Mouse (Mus musculus) forebrain, embryonic 10.5 days (tissue): ENCODE measurements around the gene Fam199x. TPM values are rescaled to one million over a fixed set of nuclear protein-coding genes. Genes with fewer than 3 reads are reported as not detected.

Source experiments
- DNase-seq: peaks from one replicate; pipeline ENCODE4 v3.0.0-alpha.2; 2017; ENCODE audit warnings: low spot score; ENCODE audit errors: extremely low spot score
- H3K27ac ChIP-seq: fragments of 300-500 bp; sonication (generic); 2 replicates; pipeline ENCODE4 v1.5.1; 2016; ENCODE audit warnings: mild to moderate bottlenecking
- H3K27me3 ChIP-seq: fragments of 300-500 bp; sonication (generic); 2 replicates; pipeline ENCODE4 v1.6.1; 2016; ENCODE audit warnings: mild to moderate bottlenecking; ENCODE audit not compliant: poor library complexity, severe bottlenecking
- H3K36me3 ChIP-seq: fragments of 300-500 bp; sonication (generic); replicated peaks from 2 replicates; pipeline ENCODE4 v1.6.1; 2016; ENCODE audit warnings: mild to moderate bottlenecking, moderate library complexity
- H3K4me1 ChIP-seq: fragments of 300-500 bp; sonication (generic); 2 replicates; pipeline ENCODE4 v1.6.1; 2016
- H3K4me3 ChIP-seq: fragments of 300-500 bp; sonication (generic); 2 replicates; pipeline ENCODE4 v1.5.1; 2016; ENCODE audit warnings: mild to moderate bottlenecking, moderate library complexity
- H3K9me3 ChIP-seq: fragments of 300-500 bp; sonication (generic); 2 replicates; pipeline ENCODE4 v1.6.1; 2016; ENCODE audit warnings: mild to moderate bottlenecking, moderate library complexity
- WGBS: fragments of 180-500 bp; shearing (Covaris S2); methylation state at CpG from one replicate; pipeline ENCODE4 v1.1.7; 2016; 5-methylcytosine and 5-hydroxymethylcytosine counted together
- polyA plus RNA-seq: library from polyadenylated mRNA; unstranded; fragments of >200 nt; fragmentation: Nextera tagmentation; extraction: Ambion mirVana; gene quantifications from 2 replicates; pipeline ENCODE4 v1.2.1, GENCODE M21; 2016

Gene Fam199x
- polyA plus RNA-seq, 1 experiment from 2014 or later = 15.5 TPM

DNA sequence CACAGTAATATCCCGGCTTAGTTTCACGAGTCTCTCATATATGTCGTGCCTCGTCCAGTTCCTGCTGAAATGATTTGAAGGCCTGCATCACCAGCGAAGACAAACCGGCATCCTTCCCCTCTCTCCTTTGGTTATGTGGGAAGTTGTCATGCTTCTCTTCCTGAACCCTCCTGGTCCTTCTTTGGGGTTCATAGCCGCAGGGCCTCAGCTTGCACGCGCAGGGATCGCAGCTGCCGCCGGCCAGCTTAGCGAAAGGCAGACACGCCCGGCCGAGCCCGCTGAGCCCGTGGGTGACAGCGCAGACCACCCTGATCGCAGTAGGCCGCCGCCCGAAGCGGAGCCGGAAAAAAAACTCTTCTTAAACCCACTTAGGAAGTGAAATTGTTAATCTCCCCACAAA is 55.1 kb downstream of the Fam199x start:
- WGBS = 15% methylated on average over 25 of the region's 25 CpGs
- no peak for DNase-seq

DNA sequence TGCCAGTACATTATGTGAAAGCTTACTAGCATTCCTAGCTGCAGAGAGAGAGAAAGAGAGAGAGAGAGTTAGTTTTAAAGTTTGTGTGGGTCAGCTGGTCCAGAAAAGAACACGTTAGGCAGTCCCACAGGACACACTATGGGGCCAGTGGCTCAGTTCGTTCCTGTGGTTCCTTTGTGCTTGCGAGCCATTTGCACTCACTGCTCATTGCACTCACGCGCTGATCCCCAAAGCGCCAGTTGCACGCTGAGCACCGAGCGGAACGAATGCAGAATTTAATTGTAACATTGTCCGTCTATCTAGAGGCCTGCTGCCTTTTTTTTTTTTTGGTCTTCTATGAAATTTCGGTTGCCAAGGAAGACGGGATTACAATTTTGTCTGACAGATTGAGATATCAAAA is 57.1 kb downstream of the Fam199x start:
- Histone ChIP-seq H3K4me3 (no peak overlapping the region), H3K9me3 (no peaks in the 10 kb centered on the region), H3K4me1 (no peaks in the 10 kb centered on the region), H3K27me3 (peaks cover 52% of the 10 kb centered on the region), H3K36me3 (no peaks in the 10 kb centered on the region), H3K27ac (no peak overlapping the region)
- WGBS = 7% methylated on average over 13 of the region's 13 CpGs
- DNase-seq = no peak

More for the DNA sequence above, 55.1 kb downstream of the Fam199x start:
- Histone ChIP-seq H3K27ac (no peak overlapping the region), H3K9me3 (no peaks in the 10 kb centered on the region), H3K4me3 (no peak overlapping the region), H3K4me1 (no peaks in the 10 kb centered on the region), H3K27me3 (peaks cover 71% of the 10 kb centered on the region), H3K36me3 (no peaks in the 10 kb centered on the region)

DNA sequence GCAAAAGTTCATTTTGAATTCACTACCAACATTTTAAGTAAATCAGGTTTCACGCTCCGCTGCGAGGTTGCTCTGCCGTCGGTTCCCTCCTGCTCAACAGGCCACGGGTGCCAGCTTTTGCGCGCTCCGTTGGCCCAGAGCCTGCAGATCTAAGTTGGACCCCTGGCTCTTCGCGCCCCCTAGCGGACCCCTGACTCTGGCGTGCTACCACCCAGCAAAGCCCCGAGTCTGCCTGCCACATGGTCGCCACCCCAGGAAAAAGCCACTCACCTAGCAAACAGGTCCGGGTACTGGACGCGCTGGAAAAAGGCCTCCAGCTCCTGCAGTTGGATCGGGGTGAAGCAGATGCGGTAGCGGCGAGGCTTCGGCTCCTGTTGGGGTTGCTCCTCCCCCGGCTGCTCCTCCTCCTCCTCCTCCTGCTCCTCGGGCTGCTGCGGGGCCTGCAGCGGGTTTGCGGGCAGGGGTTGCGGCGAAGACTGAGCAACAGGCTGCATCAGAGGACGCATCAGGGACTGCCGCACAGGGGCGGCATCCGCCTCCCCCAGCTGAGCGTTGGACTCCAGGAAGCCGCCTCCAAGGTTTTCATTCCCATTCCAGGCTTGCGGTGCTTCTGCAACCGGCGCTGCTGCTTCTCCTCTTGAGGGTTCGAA is 68.8 kb downstream of the Fam199x start:
- Histone ChIP-seq H3K4me3 (peak overlapping the region; percentile 19; the same call in 1 of the 2 replicates), H3K27ac (no peak overlapping the region), H3K36me3 (no peaks in the 10 kb centered on the region), H3K9me3 (peaks cover 5% of the 10 kb centered on the region; the same call in 1 of the 2 replicates), H3K4me1 (peaks cover 8% of the 10 kb centered on the region; the same call in 1 of the 2 replicates), H3K27me3 (peaks cover 97% of the 10 kb centered on the region)
- 22% methylated on average over 40 of the region's 40 CpGs for WGBS
- peak; percentile 72 for DNase-seq

DNA sequence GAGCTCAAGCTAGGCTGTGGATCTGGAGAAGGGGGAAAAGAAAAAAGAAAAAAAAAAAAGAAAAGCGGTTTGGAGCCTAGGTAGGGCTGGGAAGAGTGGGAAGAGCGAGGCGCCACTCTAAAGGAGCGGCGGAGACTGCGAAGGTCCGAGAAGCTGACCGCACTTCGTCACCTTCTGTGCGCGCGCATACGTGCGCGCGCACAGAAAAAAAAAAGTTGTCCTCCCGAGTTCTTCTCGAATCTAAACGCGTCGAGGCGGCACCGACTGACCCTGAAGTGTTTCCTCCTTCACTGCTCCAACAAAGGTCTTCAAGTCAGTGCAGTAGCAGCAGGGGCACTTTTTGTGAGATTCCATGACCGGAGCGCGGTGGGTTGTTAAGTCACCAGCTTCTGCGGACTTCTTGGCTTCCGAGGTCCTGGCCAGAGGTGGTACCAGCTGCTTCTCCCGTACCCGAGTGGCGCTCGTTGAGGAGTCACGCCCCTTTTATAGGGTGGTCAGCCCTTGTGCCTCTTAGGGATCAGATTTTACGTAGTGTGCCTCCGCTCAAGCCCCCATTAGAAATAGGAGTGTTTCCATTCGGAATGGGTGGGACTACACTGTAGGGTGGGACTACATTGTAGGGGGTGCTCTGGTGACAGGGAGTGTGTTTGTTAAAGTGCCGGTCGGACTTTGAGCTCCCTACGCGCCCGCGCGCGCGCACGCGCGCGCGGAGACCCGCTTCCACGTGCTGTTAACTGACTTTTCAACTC is 70.5 kb downstream of the Fam199x start:
- 24% methylated on average over 52 of the region's 52 CpGs for WGBS

DNA sequence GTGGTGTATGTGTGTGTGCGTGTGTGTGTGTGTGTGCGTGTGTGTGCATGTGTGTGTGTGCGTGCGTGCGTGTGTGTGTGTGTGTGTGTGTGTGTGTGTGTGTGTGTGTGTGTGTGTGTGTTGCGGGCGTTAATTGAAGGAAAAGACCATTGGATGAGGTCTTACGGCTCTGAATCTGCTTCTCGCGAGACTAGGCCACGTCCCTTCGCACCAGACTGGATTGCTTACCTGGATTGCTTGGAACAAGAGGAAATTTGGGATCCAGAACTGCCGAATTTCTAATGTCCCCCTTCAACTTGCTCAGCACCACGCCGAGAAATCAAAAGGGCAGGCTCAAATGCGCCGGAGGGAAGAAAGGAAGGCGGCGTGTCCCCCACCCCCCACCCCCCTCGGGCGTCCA is 72.3 kb downstream of the Fam199x start, which contains the start of gene Esx1:
Esx1 (minus strand) TSS at position 366 of the 400 bp plus-strand sequence.
- DNase-seq = no peak
- Histone ChIP-seq H3K4me1 (peaks cover 8% of the 10 kb centered on the region; the same call in 1 of the 2 replicates), H3K4me3 (peak within 1 kb of the TSS; percentile 36), H3K27ac (no peak within 1 kb of the TSS), H3K9me3 (peaks cover 5% of the 10 kb centered on the region; the same call in 1 of the 2 replicates), H3K36me3 (no peaks in the 10 kb centered on the region), H3K27me3 (peaks cover 95% of the 10 kb centered on the region)
- WGBS = 27% methylated on average over 20 of the region's 21 CpGs

More for the DNA sequence above, 70.5 kb downstream of the Fam199x start:
- no peak overlapping the region for H3K27ac ChIP-seq
- H3K27me3 ChIP-seq = peaks cover 97% of the 10 kb centered on the region
- peaks cover 5% of the 10 kb centered on the region; the same call in 1 of the 2 replicates for H3K9me3 ChIP-seq
- peak overlapping the region; percentile 23; the same call in 1 of the 2 replicates for H3K4me3 ChIP-seq
- peaks cover 8% of the 10 kb centered on the region; the same call in 1 of the 2 replicates for H3K4me1 ChIP-seq
- no peak for DNase-seq
- no peaks in the 10 kb centered on the region for H3K36me3 ChIP-seq

DNA sequence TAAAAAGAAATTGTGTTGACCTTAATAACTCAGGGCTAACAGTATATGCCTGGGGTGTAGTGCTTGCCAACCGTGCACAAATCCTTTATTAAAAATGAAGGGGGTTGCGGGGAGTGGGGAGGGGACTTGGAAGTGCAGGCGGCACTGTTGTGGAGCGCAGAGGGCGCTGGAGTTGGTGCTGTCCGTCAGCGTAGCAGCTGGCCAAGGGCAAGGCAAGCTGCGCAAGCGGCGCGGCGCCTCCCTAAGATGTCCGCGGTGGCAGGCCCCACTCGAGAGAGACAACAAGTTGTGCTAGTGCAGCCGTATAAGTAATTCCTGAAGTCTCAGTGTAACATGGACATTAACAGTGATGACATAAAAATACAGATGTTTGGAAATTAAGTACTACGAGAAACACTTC is 78.1 kb downstream of the Fam199x start:
- no peak for DNase-seq
- Histone ChIP-seq H3K4me1 (no peaks in the 10 kb centered on the region), H3K27me3 (peaks cover 81% of the 10 kb centered on the region), H3K27ac (no peak overlapping the region), H3K36me3 (no peaks in the 10 kb centered on the region), H3K4me3 (0 out of 2 replicates have a peak overlapping the region, but pooled peaks have one; percentile 10), H3K9me3 (no peaks in the 10 kb centered on the region)
- WGBS = 15% methylated on average over 17 of the region's 17 CpGs

Other genes with a start within 250 kb of the Fam199x start
- 4.5 TPM in 2 replicates for gene Plp1, start 226.9 kb upstream of the Fam199x start, polyA plus RNA-seq
- 0.34 and 0.63 TPM in 2 replicates for gene Rab9b, start 180.8 kb upstream of the Fam199x start, polyA plus RNA-seq
- not detected in 2 replicates for gene H2bfm, start 122.3 kb upstream of the Fam199x start, polyA plus RNA-seq
- gene Tmsb15b2, start 74.1 kb upstream of the Fam199x start, polyA plus RNA-seq = 39.9 and 42.3 TPM in 2 replicates
- gene Tmsb15l, start 72.7 kb upstream of the Fam199x start, polyA plus RNA-seq = 3.2 and 5.6 TPM in 2 replicates
- gene Tmsb15b1, start 72.7 kb upstream of the Fam199x start, polyA plus RNA-seq = 16.3 and 17.4 TPM in 2 replicates
- 53.7 and 62.2 TPM in 2 replicates for gene Zcchc18, start 56.4 kb upstream of the Fam199x start, polyA plus RNA-seq
- 11.1 and 12.3 TPM in 2 replicates for gene Slc25a53, start 11.3 kb upstream of the Fam199x start, polyA plus RNA-seq
- gene Esx1, start 72.5 kb downstream of the Fam199x start, polyA plus RNA-seq = not detected in 2 replicates